Mouse (Mus musculus) embryo, embryonic 10 days (tissue): ENCODE measurements around the gene Lrrc32.

Experiments
- DNase-seq: peaks from one replicate; pipeline ENCODE4 v3.0.0-alpha.2; 2015; ENCODE audit warnings: low spot score

Lrrc32 gene

DNA sequence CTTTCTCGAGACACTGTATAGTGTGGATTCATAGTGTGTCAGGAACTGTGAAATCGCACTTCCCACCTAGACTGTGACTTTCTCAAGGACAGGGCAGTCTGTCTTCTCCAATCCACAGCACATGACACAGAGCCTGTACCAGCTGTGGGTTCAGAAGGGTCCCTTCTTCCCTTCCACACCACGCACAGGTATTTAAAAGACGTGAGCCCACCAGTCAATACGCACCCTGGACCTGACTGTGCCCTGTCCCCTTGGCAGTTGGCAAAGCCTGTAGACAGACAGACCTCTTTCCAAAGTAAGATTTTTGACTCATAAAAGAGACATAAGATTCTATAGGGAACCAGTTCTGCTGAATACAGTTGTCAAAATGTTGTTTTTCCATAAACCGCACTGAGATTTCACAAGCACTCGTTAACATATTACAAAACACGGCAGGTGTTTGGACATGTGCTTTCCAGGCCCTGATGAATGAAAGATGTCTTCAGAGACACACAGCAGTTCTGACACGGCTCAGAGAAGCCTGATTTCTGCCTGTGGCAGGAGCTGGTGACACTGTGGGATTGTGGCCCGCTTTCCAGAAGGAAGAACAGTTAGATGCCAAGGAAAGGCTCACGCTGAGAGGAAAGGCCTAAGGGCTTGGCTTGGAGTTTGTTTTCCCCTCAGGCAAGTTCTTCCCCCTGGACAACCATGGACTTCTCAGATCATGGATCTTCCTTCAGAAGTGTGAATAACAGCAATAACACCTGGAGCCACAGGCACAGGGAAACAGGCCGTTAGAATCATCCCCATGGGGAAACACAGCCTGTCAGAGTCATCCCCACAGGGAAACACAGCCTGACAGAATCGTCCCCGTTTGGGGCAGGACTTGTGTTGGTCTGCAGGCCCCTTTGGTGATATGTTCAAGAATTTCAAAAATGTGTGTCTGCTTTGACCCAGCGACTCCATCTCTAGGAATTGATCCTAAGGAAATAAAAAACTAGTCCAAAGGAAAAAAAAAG is 22.2 kb downstream of the Lrrc32 start:
- DNase-seq, result no peak

DNA sequence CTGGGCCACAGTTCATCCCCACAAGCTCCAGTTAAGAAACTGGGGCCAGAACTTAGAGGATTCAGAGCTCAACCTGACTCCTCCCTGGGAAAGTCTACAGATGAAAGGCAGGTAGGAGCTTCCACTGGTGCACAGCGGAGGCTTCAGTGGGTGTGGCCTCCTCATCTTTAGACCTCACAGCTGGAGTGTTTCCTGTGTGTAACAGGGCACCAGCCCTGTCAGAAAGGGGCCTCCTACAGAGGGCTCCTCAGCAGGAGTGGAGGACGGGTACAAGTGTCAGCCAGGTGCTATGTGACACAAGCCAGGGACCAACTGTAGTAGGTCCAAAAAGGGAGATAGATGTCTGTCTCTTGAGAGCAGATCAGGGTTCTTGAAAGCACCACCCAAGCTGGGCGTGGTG is 24.2 kb downstream of the Lrrc32 start:
- DNase-seq, result no peak

DNA sequence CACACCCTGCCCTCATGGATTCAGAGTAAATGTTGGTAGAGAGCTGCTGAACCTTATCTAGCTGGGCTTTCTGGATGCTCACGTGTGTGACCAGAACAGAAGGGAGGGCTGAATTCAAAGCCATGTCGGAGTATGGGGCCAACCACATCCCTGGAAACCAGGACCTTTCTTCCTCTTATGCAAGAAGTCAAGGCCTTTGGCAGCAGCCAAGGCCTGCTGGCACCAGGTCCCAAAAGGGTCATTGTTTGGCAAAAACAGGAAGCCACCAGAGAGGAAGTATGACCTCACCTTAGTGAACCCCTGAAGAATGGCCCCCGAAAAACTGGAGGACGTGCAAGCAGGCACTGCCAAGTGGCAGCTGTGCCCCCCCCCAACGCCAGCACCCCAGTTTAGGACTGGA is 33.5 kb downstream of the Lrrc32 start:
- DNase-seq, result no peak

DNA sequence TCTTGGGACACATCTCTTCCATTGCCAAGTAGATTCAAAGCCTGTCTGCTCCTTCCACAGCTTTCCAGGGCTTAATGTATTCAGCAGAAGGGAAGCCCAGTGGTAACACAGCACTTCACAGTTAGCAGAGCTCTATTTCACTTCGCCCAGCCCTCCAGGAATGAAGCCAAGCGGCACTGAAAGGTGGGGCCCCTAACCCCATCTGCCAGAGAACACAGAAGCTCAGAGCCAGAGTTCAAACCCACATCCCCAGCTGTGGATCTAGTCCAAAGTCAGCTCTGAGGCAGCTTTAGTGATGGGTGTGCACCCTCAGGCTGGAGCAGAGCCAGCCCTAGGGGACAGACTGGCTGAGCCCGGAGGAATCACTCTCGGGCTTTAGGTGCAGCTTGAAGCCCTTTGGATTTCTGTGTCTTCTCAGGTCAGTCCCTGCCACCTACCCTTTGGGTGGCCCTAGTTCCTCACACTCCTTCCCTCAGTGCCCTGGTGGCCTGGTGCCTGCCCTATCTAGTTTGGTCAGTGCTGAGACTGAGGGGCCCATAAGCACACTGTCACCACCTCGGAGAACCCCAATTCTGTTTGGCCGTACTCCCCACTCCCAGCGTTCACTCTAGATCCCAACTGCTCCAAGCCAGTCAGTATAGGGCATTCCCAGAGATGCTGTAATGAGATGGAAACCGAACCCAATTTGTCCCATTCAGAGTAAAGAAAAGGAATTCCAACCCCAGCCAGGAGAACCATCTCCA is 34.2 kb downstream of the Lrrc32 start:
- DNase-seq, result no peak

DNA sequence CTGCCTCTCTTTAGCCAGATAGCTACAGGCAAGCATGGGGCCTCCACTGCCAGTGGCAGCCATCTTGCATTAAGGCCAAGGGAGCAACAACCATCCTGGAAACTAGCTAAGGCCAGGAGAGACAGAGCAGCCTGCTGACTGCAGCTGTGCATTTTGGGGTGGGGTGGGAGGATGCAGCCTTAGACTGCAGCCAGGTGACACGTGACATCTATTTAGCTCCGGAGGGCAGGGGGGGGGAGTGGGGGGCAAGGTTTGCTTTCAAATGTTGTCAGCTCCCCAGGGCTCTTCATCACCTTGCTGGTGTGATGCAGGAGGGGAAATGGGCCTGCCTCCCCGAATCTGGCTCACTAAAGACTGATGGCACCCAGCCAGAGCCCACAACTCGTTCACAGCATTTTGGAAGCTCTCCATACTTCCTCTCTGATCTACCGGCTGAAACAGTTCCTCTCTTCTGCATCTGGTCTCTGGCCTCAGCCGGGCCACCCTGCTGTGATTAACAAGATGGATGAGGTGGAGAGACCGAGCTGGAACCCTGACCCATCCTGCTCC is 34.8 kb downstream of the Lrrc32 start:
- DNase-seq, result no peak

DNA sequence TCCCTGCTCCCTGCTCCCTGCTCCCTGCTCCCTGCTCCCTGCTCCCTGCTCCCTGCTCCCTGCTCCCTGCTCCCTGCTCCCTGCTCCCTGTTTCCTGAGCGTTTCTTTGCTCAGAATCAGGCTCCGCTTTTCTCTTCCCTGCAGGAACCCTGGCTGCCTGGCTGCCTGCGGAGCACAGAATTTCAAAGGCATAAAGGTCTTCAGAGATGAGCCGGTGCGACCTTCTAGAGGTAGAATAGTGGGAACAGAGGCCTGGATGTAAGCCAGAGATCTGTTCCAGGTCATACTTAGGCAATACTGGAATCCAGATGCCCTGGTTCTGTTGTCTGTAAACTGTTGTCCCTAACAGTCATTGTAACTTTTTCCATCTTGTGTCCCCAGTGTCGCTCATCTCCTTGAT is 35.3 kb downstream of the Lrrc32 start:
- no peak for DNase-seq

DNA sequence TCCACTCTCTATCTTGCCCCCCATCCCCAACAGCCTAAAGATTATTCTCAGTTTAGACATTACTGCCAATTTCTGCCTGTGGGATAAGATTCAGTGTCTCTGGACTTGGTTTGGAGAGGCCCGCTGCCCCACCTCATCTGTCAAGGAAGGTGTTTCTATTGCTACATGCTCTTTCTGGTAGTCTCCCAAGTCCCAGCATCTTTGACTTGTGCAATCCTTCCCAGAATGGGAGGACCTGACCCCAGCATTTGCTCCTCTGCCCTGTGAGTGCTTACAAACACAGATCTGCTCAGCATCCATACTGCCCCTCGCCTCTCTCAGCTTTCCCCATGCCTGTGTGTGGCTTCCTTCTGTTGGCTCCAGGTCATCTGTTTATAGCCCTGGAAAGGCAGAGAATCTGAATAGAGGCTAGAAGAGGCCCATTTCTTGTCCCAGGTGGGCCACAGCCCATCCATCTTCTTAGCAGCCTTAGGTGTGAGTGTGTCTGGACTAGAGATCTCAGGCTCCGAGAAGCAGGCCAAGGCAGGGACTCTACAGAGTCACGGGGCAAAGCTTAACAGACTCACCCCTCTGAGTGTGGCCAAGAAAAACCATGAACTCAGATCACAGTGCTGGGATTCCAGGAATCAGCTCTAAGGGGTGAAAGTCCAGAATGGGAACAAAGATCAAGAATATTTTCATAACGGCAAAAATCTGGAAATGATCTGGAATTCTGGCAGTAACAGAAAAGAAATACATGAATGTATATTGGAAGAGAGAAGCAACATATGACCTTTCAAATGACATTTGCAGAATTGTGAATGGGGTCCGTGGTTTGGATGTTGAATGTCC is 36.0 kb downstream of the Lrrc32 start:
- DNase-seq, result no peak

DNA sequence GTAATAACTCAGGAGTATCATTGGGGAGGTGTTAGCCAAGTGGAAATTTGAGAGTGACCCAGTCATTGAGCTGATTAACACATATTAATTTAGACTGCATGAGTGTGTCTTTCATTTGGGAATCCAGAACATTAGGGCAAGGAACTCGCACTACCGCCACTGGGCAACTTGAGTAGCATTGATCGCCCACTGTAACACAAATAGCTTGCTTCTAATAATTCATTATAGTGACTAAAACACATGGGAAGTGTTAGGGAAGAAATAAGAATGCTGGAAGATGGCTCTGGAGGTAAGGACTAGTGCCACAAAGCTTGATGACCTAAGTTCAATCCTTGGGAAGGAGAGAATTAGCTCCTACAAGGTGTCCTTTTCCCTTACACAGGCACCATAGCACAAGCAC is 38.0 kb downstream of the Lrrc32 start:
- no peak for DNase-seq

DNA sequence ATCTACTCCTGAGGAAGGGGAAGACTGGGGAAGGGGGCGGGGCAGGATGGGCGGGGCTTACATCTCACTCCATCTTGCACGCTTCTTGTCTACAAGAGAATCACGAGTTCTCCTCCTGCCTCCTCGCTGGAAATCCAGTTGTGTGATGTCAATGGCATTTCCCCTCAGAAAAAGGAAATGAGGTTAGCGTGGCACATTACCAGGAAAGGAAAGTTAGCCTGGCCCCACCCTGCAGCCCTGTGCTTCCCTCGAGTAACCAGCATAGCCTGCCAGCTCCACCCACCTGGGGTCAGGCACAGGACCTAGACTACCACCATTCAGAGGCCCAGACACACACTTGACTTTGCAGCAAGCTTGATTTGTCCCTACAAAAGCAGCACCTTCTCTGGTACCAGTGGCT is 42.5 kb downstream of the Lrrc32 start:
- DNase-seq, result no peak

DNA sequence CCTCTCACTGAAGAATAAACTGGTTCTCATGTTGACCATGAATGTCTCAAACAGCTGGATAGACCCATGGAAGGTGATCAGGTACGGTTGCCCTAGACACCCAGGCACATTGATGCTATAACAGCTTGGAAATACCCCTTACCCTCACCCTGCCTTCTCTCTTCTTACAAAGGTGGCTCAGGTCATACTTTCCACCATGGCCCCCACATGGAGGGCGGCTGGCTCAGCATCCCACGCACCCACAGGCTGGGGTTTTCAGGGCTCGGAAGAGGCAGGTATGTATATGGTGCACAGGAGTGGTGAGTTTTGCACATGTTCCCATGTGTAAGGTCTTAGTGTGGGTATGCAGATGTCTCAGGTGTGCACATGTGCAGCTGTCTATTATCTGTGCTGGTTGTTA is 43.9 kb downstream of the Lrrc32 start:
- no peak for DNase-seq

DNA sequence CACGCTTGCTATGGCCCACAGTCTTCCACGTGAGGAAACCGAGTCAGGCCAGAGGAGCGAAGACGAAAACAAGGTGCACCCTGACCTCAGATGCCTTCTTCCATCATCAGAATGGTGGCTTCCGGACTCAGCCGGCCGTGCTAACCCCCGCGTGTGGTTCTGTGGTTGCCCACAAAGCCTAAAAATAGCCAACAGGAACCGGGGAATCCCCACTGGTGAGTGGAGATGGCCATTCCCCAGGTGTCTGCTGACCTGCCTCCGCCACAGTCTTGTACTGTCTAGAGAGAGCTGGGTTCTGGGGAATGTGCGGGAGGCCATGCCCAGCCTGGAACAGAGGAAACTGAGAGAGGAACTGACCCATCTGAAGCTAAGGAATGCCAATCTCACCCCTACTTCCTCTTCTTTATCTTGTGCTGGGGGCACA is 45.4 kb downstream of the Lrrc32 start:
- no peak for DNase-seq

DNA sequence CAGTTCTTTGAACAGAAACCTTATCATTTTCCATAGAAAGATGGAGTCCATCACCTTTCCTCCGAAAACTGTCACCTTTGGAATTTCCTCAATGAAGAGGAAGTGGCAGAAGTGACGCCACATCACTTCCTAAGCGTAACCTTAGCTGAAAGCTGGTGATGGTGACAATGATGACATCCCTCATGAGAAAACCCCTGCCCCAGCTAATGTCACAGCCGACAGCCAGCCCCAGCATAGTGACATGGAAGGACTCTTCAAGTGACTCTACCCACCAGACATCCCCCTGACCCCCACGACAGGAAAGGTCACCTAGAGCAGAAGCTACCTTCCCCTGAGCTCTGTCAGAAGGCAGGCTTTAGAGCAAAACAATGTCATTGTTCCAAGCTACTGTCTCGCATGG is 46.1 kb downstream of the Lrrc32 start:
- DNase-seq, result no peak

DNA sequence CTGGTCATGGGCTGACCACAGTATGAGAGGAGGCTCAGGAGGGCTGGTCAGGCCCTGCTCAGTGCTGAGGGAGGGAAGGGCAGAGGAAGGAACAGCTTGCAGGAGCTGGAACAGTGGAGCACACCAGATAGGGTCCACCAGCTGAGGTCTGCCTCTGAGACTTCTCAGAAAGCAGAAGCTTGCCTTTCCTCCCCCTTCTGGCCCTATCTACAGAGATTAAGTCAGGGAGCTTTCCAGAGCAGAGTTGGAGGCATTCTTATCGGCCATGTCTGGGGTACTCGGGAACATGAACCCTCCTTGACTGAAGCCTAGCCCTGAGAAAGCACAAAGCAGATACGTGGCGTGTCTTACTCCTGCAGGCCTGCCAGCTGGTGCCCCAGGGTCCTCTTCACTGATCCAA is 46.8 kb downstream of the Lrrc32 start:
- DNase-seq, result no peak

DNA sequence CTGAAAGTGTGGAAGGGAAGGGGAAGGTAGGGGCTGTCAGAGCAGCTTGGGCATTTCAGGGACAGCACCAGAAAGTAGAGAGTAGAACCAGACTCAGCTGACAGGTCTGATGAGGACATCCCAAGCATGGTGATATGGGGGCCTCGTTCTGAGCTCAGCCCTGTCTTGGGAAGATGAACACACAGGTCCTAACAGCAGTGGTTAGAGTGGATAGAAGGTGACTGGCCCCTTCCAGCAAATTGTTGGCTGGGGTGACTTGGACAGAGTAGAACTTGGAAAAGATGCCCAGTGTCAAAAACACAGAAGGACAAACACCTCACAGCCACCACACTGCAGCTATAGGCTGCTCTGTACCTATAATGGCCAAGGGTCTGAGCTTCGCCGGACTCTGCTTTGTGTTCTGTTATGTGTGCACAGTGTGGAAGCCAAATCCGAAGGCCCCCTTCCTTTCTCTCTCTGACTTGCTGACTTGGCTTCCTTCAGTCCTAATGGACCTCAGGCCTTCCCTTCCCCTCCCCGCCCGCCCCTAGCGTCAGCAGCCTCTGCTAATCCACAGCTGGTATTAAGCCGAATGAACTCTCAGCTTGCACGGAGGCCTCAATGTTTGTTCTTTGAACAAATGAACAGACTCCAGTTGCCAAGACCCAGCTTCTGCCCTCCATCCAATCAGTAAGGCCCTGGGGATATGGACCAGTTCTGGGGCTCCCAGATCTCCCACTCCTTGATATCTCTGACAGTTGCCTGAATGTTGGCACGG is 48.3 kb downstream of the Lrrc32 start:
- DNase-seq, result peak; percentile 65

DNA sequence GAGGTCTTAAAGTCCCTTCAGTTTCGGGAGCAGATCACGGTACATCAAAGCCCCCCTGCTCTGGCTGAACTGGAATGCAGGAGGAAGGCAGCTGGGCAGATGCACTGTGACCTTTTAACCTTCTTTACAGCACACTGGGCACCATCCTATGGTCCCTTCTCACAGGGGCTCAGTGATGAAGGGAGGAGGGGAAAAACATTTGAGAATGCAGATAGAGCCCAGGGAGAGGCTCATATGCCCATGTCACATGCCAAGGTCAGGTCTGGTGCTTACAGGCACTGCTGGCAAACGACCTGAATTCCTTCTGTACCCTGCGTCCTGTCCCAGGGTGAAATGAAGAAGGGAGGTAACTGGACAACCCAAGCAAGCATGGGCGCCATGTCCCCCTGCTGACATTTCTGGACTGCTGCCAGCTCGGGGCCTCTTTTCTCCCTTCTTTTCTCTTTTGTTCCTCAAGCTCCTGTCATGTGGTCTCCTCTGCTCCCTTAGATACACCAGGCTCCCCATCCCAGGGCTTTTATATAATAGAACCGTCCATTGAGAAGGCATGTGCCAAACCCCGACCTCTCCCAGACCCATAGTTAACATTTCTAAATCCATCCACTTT is 49.0 kb downstream of the Lrrc32 start:
- DNase-seq, result peak; percentile 64

DNA sequence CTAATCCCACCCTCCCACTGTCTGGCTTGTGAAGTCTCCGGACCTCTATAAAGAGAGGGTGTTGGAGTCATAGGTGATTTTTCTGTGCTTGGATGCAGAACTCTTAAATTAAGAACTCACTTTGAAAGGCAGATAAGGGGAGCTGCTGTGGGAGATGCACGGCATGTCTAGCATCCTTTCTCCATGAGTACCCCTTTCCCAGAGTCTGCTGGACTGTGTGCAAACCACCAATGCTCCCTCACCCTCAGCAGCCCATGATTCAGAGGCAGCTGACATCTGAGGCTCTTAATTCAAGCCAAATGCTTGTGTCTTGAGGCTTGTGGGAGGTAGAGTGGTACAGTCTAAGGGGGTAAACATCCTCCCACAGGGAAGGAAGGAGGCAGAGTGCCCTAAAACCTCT is 51.8 kb downstream of the Lrrc32 start:
- no peak for DNase-seq

DNA sequence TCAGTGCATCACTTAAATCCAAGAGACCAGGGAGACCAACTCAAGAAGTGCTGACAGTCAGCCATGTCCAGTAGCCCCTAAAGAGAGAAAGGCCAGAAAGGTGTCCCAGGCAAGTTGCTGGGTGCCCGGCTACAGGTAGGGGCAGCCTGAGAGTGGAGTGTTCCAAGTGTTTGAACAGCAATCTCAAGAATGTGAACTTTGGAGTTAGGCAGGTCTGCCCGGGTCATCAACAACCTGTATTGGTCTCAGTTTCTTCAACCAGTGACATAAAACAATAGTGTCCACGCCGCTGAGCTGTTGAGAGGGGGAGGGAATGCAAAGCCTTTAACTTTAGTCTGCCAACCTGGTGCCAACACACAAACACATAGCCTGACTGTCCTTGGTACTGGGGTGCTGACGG is 52.5 kb downstream of the Lrrc32 start:
- no peak for DNase-seq

DNA sequence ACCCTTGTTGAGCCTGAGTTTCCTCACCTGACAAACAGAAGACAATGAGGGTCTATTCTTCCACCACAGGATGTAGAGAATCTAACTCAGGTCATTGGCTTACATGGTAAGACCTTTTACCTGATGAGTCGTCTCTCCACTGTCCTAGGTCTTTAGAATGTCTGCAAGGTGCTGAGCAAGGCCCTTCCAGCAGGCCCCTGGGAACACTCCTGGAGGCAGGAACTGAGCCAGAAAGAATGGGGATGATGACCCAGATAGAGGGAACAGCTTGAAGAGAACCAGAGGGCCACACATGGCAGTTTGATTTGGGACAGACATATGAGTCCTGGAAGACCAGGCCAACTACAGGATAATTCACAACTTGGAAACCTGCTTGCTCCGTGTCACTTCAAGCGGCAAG is 53.2 kb downstream of the Lrrc32 start:
- no peak for DNase-seq

DNA sequence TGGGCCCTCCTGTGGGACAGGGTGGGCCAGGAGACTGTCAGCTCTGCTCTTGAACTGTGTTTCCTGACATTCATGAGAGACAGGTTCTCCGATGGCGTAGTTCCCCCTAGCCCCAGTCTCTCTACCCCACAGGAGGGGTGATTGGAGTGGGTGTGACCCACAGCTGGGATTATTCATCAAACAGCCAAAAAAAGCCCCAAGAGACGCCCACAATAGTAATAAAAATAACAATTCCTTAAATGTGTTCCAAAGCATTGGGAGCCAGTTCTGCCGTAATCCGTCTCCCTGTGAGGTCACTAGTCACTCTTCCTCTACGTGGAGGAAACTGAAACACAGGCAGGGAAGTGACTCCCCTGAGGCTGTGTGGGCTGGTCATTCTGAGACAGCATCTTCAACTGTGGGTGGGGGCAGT is 53.7 kb downstream of the Lrrc32 start:
- no peak for DNase-seq

DNA sequence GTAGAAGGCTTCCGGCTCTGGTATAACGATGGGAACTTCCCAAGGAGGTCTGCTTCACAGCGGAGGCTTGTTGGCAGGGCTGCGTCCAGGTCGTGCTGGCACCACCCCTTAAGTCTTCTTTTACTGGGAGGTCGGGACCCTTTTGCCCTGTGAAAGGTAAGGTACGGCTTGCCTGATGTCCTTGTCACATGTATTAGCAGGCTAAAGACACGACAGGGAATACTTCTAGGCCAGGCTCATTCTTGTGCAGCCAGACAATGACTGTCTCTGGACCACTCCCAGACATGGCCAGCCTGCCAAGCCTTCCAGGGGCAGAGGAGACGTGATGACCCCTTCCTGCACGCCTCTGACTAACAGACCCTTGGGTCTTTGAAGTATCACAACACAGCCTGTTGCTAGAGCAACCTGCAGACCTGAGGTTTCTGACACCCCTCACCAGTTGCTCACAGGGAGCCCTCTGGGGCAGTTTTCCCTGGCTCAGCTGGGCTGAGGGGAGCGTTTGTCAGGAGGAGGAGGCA is 54.8 kb downstream of the Lrrc32 start:
- no peak for DNase-seq

DNA sequence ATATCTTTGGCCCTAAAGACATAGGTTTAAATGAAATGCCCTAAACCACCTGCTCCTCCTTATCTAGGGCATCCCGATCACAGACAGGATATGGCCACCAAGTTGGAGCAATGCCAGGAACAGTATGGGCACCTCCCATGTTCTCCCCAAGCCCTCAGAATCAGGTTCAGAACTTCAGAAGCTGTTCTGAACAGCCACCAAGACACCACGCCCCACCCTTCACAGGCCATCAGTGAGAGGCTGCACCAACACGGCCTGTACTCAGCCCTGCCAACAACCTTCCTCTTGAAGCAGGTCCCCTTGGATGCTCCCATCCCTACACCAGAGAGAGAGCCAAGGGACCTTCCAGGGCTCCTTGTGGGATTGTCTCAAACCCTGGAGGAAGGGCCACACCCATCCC is 55.5 kb downstream of the Lrrc32 start:
- no peak for DNase-seq
